Mouse (Mus musculus): ENCODE results near the gene Rad51c. TPM values are rescaled to one million over a fixed set of nuclear protein-coding genes. Genes with fewer than 3 reads are reported as not detected.
A peak's percentile ranks its signal among the peaks of the same experiment; 100 is the strongest.

The Rad51c gene
- polyA plus RNA-seq, 1 experiment = 0.22 TPM

DNA sequence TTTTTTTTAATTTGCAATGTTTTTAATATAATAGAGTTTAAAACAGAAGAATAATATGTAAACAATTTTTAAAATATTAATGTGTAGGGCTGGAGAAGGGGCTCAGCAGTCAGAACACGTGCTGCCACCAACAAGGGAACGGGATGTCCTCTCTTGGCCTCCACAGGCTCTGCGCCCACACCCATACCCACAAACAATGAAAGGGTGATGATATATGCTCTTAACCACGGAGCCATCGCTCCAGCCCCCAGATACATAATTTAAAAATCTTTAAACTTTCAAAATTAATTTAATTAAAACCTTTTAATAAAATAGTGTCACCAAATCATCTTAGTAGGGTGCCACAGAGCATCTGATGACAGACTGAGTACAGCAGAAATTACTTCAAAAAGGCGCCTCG, 37.7 kb downstream of the Rad51c start:
- no peaks in the 10 kb centered on the region for H3K27me3 ChIP-seq (replicated peaks)
- peaks cover 5% of the 10 kb centered on the region; the same call in 1 of the 2 replicates for H3K9me3 ChIP-seq
- TF ChIP-seq GATA1 (IDR thresholded peaks at IDR 0.05; ENCODE audit: borderline replicate concordance, low read length) (no peak), FLI1 (IDR thresholded peaks at IDR 0.05; ENCODE audit: low read length) (no peak)
- H3K4me3 ChIP-seq (replicated peaks) = no peak overlapping the region
- peaks cover 13% of the 10 kb centered on the region for H3K4me1 ChIP-seq
- H3K36me3 ChIP-seq (replicated peaks; ENCODE audit: low read length) = no peaks in the 10 kb centered on the region

DNA sequence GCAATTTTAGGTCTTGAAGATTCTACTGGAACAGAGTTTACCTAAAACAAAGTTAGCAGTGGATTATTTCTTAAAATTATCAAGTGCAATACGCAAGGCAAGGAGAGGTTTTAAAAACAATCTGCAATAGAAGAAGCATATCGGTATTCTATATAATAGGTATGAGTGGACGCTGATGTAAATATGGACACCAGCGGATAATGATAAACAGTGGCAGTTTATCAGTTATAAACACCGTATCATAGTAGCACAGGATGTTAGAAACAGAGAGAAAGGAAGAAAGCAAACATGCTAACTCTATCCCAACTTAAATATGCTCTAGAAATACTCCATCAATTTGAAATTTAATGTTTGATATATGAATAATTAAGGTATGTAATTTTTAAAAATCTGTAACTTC, 39.6 kb downstream of the Rad51c start:
- Histone ChIP-seq H3K4me3 (replicated peaks) (no peak overlapping the region), H3K4me1 (peaks cover 13% of the 10 kb centered on the region), H3K27me3 (replicated peaks) (peaks cover 9% of the 10 kb centered on the region), H3K36me3 (replicated peaks; ENCODE audit: low read length) (no peaks in the 10 kb centered on the region), H3K9me3 (peaks cover 5% of the 10 kb centered on the region; the same call in 1 of the 2 replicates)
- no peak for TF ChIP-seq GATA1 (IDR thresholded peaks at IDR 0.05; ENCODE audit: borderline replicate concordance, low read length)
- TF ChIP-seq FLI1 (IDR thresholded peaks at IDR 0.05; ENCODE audit: low read length) = no peak

DNA sequence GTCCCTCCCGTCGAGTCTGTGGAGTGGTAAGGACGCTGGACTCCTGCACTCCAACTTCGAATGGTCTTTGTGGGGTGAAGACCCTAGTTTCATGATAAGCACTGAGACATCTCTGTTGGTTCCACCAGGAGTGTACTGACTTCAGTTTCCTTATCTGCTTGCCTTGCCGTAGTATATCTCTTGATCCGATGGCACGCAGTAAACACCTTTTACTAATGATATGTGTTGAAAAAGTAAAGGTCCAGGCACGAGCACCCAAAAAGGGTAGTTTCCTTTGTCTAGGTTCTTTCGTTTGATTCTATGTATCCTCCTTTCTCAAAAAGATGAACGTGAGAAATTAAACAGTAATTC, 45.5 kb downstream of the Rad51c start:
- Histone ChIP-seq H3K9me3 (peaks cover 5% of the 10 kb centered on the region; the same call in 1 of the 2 replicates), H3K27me3 (replicated peaks) (peaks cover 50% of the 10 kb centered on the region), H3K4me3 (replicated peaks) (peak overlapping the region; percentile 93), H3K36me3 (replicated peaks; ENCODE audit: low read length) (no peaks in the 10 kb centered on the region), H3K4me1 (peaks cover 23% of the 10 kb centered on the region)
- TF ChIP-seq FLI1 (IDR thresholded peaks at IDR 0.05; ENCODE audit: low read length) (no peak), GATA1 (IDR thresholded peaks at IDR 0.05; ENCODE audit: borderline replicate concordance, low read length) (no peak)

DNA sequence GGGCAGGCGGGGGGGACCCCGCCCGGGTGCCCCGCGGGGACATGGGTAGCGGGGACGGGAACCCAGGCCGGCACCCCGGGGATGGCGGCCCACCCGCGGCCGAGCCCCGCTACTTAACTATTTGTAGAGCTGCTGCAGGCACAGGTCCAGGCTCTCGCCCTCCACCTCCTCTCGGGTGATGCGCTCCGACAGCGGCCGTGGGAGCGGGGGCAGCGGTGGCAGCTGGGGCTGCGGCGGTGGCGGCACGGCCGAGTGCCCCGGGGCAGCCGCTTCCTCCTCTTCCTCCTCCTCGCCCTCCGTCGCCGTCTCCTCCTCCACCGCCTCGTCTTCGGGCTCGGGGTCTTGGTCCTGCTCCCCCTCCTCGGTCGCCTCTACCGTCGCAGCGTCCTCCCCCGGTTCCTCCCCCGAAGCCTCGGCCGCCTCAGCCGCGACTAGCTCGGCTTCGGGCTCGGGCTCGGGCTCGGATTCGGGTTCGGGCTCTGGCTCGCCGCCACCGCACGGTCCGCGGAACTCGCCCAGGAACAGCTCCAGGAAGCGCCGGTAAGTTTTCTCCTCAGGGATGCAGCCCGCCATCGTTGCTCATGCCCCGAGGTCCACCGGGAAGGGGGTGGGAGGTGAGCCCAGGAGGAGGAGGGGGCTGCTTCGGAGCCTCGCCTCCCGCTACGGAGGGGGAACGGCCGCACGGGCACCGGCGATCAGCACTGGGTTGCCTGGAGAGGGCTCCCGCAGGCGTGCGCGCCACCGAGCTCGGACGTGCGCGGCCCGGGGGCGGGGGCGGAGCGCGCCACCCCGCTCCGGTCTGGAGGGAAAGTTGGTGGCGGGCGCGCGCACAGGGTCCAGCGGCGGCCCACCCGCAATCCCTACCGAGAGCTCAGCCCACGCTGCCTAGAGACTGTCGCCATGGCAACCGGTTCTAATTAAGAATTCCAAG, 46.2 kb downstream of the Rad51c start, which contains the start of gene Ppm1e:
TSS of gene Ppm1e (minus strand) at position 693 of the 931 bp plus-strand sequence.
- peaks cover 5% of the 10 kb centered on the region; the same call in 1 of the 2 replicates for H3K9me3 ChIP-seq
- TF ChIP-seq FLI1 (IDR thresholded peaks at IDR 0.05; ENCODE audit: low read length) (no peak), GATA1 (IDR thresholded peaks at IDR 0.05; ENCODE audit: borderline replicate concordance, low read length) (no peak)
- peaks cover 23% of the 10 kb centered on the region for H3K4me1 ChIP-seq
- H3K27me3 ChIP-seq (replicated peaks) = peaks cover 53% of the 10 kb centered on the region
- H3K36me3 ChIP-seq (replicated peaks; ENCODE audit: low read length) = no peaks in the 10 kb centered on the region
- peak within 1 kb of the TSS; percentile 93 for H3K4me3 ChIP-seq (replicated peaks)

DNA sequence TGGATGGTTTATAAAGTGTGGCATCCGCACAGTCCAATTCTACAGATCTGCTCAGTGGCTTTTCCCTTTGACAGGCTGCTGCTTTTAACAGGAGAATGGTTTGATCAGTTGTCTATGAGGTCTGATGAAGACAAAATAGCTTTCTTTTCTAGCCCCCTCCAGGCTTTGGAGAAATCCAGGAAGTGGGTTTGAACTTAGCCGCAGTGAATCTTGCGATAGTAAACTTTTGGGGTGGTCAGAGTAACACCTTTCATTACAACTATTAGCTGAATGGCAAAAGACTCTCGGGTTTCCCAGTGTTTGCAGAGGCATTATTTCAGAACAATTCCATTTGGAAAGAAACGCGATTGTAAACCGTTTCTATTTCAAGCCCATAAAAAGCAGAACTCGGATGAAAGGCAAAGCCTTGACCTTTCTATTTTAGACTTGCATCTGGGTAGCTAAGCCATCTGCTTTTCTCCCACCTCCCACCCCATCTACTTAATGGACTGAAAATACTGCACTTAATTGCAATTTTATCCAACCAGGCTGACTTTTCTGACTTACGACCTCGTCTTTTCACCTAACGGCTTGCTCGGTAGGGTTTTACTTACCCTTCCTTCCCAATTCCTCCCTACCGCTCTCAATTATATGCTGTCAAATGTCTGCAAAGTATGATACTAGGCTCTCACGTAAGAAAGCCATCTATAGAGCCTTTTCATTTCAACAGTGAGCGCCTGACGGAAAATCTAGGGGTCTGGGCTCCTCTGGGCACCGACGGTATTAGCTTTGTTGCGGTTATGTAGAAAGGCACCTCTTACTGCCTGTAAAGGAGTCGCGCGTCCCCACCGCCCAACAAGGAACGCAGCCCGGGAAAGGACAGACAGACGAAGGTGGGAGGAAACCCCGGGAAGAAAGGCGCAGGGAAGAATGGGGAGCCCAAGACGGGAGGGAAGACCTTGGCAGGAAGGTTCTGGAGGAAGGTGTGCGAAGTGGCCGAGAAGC, 47.1 kb downstream of the Rad51c start:
- H3K27me3 ChIP-seq (replicated peaks) = peaks cover 55% of the 10 kb centered on the region

DNA sequence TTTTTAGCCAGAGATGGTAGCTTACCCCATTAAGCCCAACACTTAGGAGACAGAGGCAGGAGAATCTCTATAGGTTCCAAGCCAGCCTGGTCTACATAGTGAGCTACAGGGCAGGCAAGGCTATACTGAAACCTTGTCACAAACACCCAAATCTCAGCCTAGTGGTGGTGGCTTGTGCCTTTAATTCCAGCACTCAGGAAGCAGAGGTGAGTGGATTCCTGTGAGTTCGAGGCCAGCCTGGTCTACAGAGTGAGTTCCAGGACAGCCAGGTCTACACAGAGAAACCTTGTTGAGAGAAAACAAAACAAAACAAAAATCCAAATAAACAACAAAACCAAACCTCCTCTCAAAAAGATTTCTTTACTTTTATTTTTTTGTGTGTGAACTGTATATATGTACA, 49.9 kb downstream of the Rad51c start:
- Histone ChIP-seq H3K27me3 (replicated peaks) (peaks cover 48% of the 10 kb centered on the region), H3K4me1 (peaks cover 23% of the 10 kb centered on the region)

More for the DNA sequence above, 47.1 kb downstream of the Rad51c start:
- H3K4me1 ChIP-seq = peaks cover 23% of the 10 kb centered on the region
- no peak for TF ChIP-seq FLI1 (IDR thresholded peaks at IDR 0.05; ENCODE audit: low read length)
- no peak for TF ChIP-seq GATA1 (IDR thresholded peaks at IDR 0.05; ENCODE audit: borderline replicate concordance, low read length)
- peak overlapping the region; percentile 93 for H3K4me3 ChIP-seq (replicated peaks)
- H3K9me3 ChIP-seq = no peaks in the 10 kb centered on the region
- no peaks in the 10 kb centered on the region for H3K36me3 ChIP-seq (replicated peaks; ENCODE audit: low read length)

DNA sequence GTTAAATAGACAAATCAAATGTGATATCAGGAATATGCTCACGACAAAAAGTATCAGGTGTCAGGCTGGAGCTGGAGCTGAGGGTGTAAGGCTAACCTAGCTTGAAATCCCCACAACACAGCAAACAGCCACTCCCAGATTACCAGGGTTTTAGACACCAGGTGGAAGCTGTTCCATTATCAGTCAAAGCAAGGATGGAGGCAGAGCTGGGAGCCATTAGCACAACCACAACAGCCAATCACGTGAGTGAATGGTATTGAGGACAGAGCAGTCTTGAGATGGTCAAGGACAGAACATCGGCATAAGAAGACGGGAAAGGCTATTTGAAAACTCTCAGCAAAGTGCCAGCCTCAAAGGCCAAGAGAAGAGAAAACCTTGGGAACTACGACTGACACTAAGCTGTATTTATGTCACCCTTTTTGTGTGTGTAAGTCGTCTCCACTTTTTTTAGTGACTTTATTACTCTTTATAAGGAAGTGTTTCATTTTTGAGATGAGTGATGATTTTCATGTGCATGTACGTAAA, 51.0 kb downstream of the Rad51c start:
- Histone ChIP-seq H3K27me3 (replicated peaks) (peaks cover 38% of the 10 kb centered on the region), H3K9me3 (peaks cover 6% of the 10 kb centered on the region; the same call in 1 of the 2 replicates), H3K4me3 (replicated peaks) (no peak overlapping the region), H3K36me3 (replicated peaks; ENCODE audit: low read length) (no peaks in the 10 kb centered on the region), H3K4me1 (peaks cover 15% of the 10 kb centered on the region)
- no peak for TF ChIP-seq GATA1 (IDR thresholded peaks at IDR 0.05; ENCODE audit: borderline replicate concordance, low read length)
- no peak for TF ChIP-seq FLI1 (IDR thresholded peaks at IDR 0.05; ENCODE audit: low read length)

More for the DNA sequence above, 49.9 kb downstream of the Rad51c start:
- H3K9me3 ChIP-seq = peaks cover 6% of the 10 kb centered on the region; the same call in 1 of the 2 replicates
- TF ChIP-seq GATA1 (IDR thresholded peaks at IDR 0.05; ENCODE audit: borderline replicate concordance, low read length) (no peak), FLI1 (IDR thresholded peaks at IDR 0.05; ENCODE audit: low read length) (no peak)
- H3K4me3 ChIP-seq (replicated peaks) = no peak overlapping the region
- no peaks in the 10 kb centered on the region for H3K36me3 ChIP-seq (replicated peaks; ENCODE audit: low read length)

Other genes with a start within 250 kb of the Rad51c start
- 0.32 TPM in 1 of 2 replicates, not detected in the other for gene Ppm1e, start 45.9 kb downstream of the Rad51c start, polyA plus RNA-seq (2012; ENCODE audit: insufficient read depth, low replicate concordance)
- not detected in 2 replicates for gene Tex14, start 111 bp upstream of the Rad51c start, polyA plus RNA-seq (2012; ENCODE audit: insufficient read depth, low replicate concordance)
- not detected in 2 replicates for gene Gm11492, start 161.7 kb upstream of the Rad51c start, polyA plus RNA-seq (2012; ENCODE audit: insufficient read depth, low replicate concordance)
- gene Sept4, start 163.9 kb upstream of the Rad51c start, polyA plus RNA-seq (2012; ENCODE audit: insufficient read depth, low replicate concordance) = not detected in 2 replicates
- gene Mtmr4, start 187.2 kb upstream of the Rad51c start, polyA plus RNA-seq (2012; ENCODE audit: insufficient read depth, low replicate concordance) = 4.6 and 7.0 TPM in 2 replicates
- not detected in 2 replicates for gene Hsf5, start 212.2 kb upstream of the Rad51c start, polyA plus RNA-seq (2012; ENCODE audit: insufficient read depth, low replicate concordance)

Data from megakaryocyte, embryonic 14.5 days (primary cell).